Mouse (Mus musculus) CH12.LX (cell line): ENCODE results near the gene Snx30. TPM values are rescaled to one million over a fixed set of nuclear protein-coding genes. Genes with fewer than 3 reads are reported as not detected.

Source experiments
- DNase-seq: peaks from one replicate; pipeline ENCODE4 v3.0.0-alpha.2; 2013; ENCODE audit errors: extremely low read depth
- H3K27ac ChIP-seq: 2 replicates; pipeline ENCODE4 v1.5.1; 2012; ENCODE audit warnings: low read depth, mild to moderate bottlenecking, control low read depth, moderate library complexity; ENCODE audit not compliant: insufficient read depth
- H3K27me3 ChIP-seq: replicated peaks from 2 replicates; pipeline ENCODE3; 2012; ENCODE audit warnings: inconsistent platforms
- H3K36me3 ChIP-seq, 2 experiments: replicated peaks in 1 of 2; 2 replicates each; pipeline versions ENCODE3 to v1.6.1; 2012; ENCODE audit warnings: inconsistent platforms in 1 of 2, low read length in 1 of 2, mild to moderate bottlenecking in 1 of 2, mixed read lengths in 1 of 2, moderate library complexity in 1 of 2; ENCODE audit not compliant: control insufficient read depth in 1 of 2, insufficient read depth in 1 of 2
- H3K4me1 ChIP-seq, 2 experiments: 2 replicates each; pipeline ENCODE4 v1.6.1; 2012; ENCODE audit warnings: inconsistent platforms in 1 of 2, moderate library complexity in 1 of 2; ENCODE audit not compliant: insufficient read depth in 2 of 2, control insufficient read depth in 1 of 2
- H3K4me2 ChIP-seq: 2 replicates; pipeline ENCODE4 v1.6.1; 2012; ENCODE audit warnings: low read depth, mild to moderate bottlenecking, control low read depth; ENCODE audit not compliant: poor library complexity, insufficient read depth, severe bottlenecking
- H3K4me3 ChIP-seq, 3 experiments: fragments of 150-350 bp in 1 of 3; sonication (generic) in 1 of 3; replicated peaks in 1 of 3; 2 replicates each; pipeline versions ENCODE3 to v1.5.1; 2011 to 2012; ENCODE audit warnings: low read depth in 2 of 3, low read length in 2 of 3, mild to moderate bottlenecking in 2 of 3, moderate library complexity in 2 of 3, control low read depth in 1 of 3, improper control_type of control experiment in 1 of 3, inconsistent platforms in 1 of 3, mixed read lengths in 1 of 3; ENCODE audit not compliant: poor library complexity in 1 of 3
- H3K79me2 ChIP-seq: replicated peaks from 2 replicates; pipeline ENCODE4 v1.6.1; 2012; ENCODE audit warnings: mild to moderate bottlenecking, moderate library complexity; ENCODE audit not compliant: control insufficient read depth, poor library complexity, insufficient read depth, severe bottlenecking; ENCODE audit errors: extremely low read depth
- H3K9ac ChIP-seq: 2 replicates; pipeline ENCODE4 v1.6.1; 2012; ENCODE audit warnings: low read depth, mild to moderate bottlenecking, control low read depth, moderate library complexity; ENCODE audit not compliant: insufficient read depth
- H3K9me3 ChIP-seq: replicated peaks from 2 replicates; pipeline ENCODE3; 2012; ENCODE audit warnings: low read length, inconsistent platforms, mixed read lengths
- CHD1 ChIP-seq: IDR thresholded peaks from 2 replicates; pipeline ENCODE4 v1.6.1; 2012; ENCODE audit warnings: low read depth, low read length, improper control_type of control experiment, inconsistent platforms
- CHD2 ChIP-seq: IDR thresholded peaks from 2 replicates; pipeline ENCODE4 v1.6.1; 2011; ENCODE audit warnings: low read length, improper control_type of control experiment
- CTCF ChIP-seq, 2 experiments: IDR thresholded peaks in 1 of 2; conservative IDR thresholded peaks in 1 of 2; 2 replicates each; pipeline ENCODE4 v1.5.1; 2011 to 2012; ENCODE audit warnings: low read depth in 2 of 2, low read length in 2 of 2, improper control_type of control experiment in 1 of 2, inconsistent platforms in 1 of 2, mild to moderate bottlenecking in 1 of 2, moderate library complexity in 1 of 2
- E2F4 ChIP-seq: IDR thresholded peaks from 2 replicates; pipeline ENCODE4 v1.6.1; 2011; ENCODE audit warnings: low read depth, low read length, improper control_type of control experiment; ENCODE audit not compliant: insufficient replicate concordance
- ELF1 ChIP-seq: IDR thresholded peaks from 2 replicates; pipeline ENCODE4 v1.6.1; 2014; ENCODE audit warnings: low read depth, mild to moderate bottlenecking, inconsistent platforms, low read length, improper control_type of control experiment
- EP300 ChIP-seq: IDR thresholded peaks from 2 replicates; pipeline ENCODE4 v1.6.1; 2011; ENCODE audit warnings: low read length, improper control_type of control experiment
- ETS1 ChIP-seq: conservative IDR thresholded peaks from 2 replicates; pipeline ENCODE4 v1.6.1; 2012; ENCODE audit warnings: low read depth, mild to moderate bottlenecking, inconsistent platforms, low read length, improper control_type of control experiment, moderate library complexity
- GABPA ChIP-seq: IDR thresholded peaks from 2 replicates; pipeline ENCODE4 v1.6.1; 2012; ENCODE audit warnings: low read depth, low read length, improper control_type of control experiment, inconsistent platforms; ENCODE audit not compliant: insufficient replicate concordance
- HCFC1 ChIP-seq: IDR thresholded peaks from 2 replicates; pipeline ENCODE4 v1.6.1; 2012; ENCODE audit warnings: low read depth, mild to moderate bottlenecking, inconsistent platforms, low read length, improper control_type of control experiment
- IRF4 ChIP-seq: IDR thresholded peaks from 2 replicates; pipeline ENCODE4 v1.6.1; 2014; ENCODE audit warnings: low read depth, mild to moderate bottlenecking, inconsistent platforms, low read length, improper control_type of control experiment
- JUN ChIP-seq: IDR thresholded peaks from 2 replicates; pipeline ENCODE4 v1.6.1; 2011; ENCODE audit warnings: low read depth, mild to moderate bottlenecking, low read length, improper control_type of control experiment, moderate library complexity; ENCODE audit not compliant: insufficient read depth
- KAT2A ChIP-seq: IDR thresholded peaks from 2 replicates; pipeline ENCODE4 v1.6.1; 2012; ENCODE audit warnings: low read length, improper control_type of control experiment, inconsistent platforms; ENCODE audit not compliant: insufficient replicate concordance
- MAFK ChIP-seq: IDR thresholded peaks from 2 replicates; pipeline ENCODE4 v1.6.1; 2011; ENCODE audit warnings: low read length, improper control_type of control experiment; ENCODE audit not compliant: insufficient replicate concordance
- MAX ChIP-seq: IDR thresholded peaks from 2 replicates; pipeline ENCODE4 v1.6.1; 2011; ENCODE audit warnings: low read length, improper control_type of control experiment
- MEF2A ChIP-seq: IDR thresholded peaks from 2 replicates; pipeline ENCODE4 v1.6.1; 2014; ENCODE audit warnings: low read depth, mild to moderate bottlenecking, inconsistent platforms, low read length, improper control_type of control experiment, borderline replicate concordance
- MYC ChIP-seq: IDR thresholded peaks from 2 replicates; pipeline ENCODE4 v1.6.1; 2011; ENCODE audit warnings: low read depth, mild to moderate bottlenecking, improper control_type of control experiment, low read length
- PAX5 ChIP-seq: IDR thresholded peaks from 2 replicates; pipeline ENCODE4 v1.6.1; 2012; ENCODE audit warnings: low read length, inconsistent platforms, mixed read lengths
- POLR2AphosphoS2 ChIP-seq: IDR thresholded peaks from 2 replicates; pipeline ENCODE4 v1.6.1; 2011; ENCODE audit warnings: low read depth, low read length, improper control_type of control experiment
- RCOR1 ChIP-seq: conservative IDR thresholded peaks from 2 replicates; pipeline ENCODE4 v1.6.1; 2012; ENCODE audit warnings: low read depth, mild to moderate bottlenecking, inconsistent platforms, low read length, improper control_type of control experiment
- SIN3A ChIP-seq: IDR thresholded peaks from 2 replicates; pipeline ENCODE4 v1.6.1; 2012; ENCODE audit warnings: low read length, improper control_type of control experiment, inconsistent platforms
- TCF12 ChIP-seq: IDR thresholded peaks from 2 replicates; pipeline ENCODE4 v1.6.1; 2014; ENCODE audit warnings: low read depth, mild to moderate bottlenecking, inconsistent platforms, low read length, improper control_type of control experiment
- UBTF ChIP-seq: IDR thresholded peaks from 2 replicates; pipeline ENCODE4 v1.6.1; 2012; ENCODE audit warnings: low read depth, mild to moderate bottlenecking, inconsistent platforms, low read length, improper control_type of control experiment, moderate library complexity
- USF1 ChIP-seq: IDR thresholded peaks from 2 replicates; pipeline ENCODE4 v1.6.1; 2014; ENCODE audit warnings: low read depth, mild to moderate bottlenecking, inconsistent platforms, low read length, improper control_type of control experiment
- ZC3H11A ChIP-seq: IDR thresholded peaks from 2 replicates; pipeline ENCODE4 v1.6.1; 2012; ENCODE audit warnings: low read depth, mild to moderate bottlenecking, inconsistent platforms, low read length, improper control_type of control experiment
- ZKSCAN1 ChIP-seq: IDR thresholded peaks from 2 replicates; pipeline ENCODE4 v1.6.1; 2012; ENCODE audit warnings: low read depth, inconsistent platforms, low read length, improper control_type of control experiment, borderline replicate concordance
- ZMIZ1 ChIP-seq: IDR thresholded peaks from 2 replicates; pipeline ENCODE4 v1.6.1; 2012; ENCODE audit warnings: low read depth, mild to moderate bottlenecking, inconsistent platforms, low read length, improper control_type of control experiment
- ZNF384 ChIP-seq: IDR thresholded peaks from 2 replicates; pipeline ENCODE4 v1.6.1; 2012; ENCODE audit warnings: low read depth, low read length, improper control_type of control experiment, inconsistent platforms
- dilution Hi-C: fragments of 300-500 bp; cut with MboI; formaldehyde crosslinking; loops from 2 replicates; pipeline ENCODE4 v1.14.3; 2020; ENCODE audit warnings: low sequenced_read_pairs; ENCODE audit not compliant: extremely low pct_unique_long_range_greater_than_20kb, extremely low pct_ligation_motif_present
- in situ Hi-C: fragments of 300-500 bp; cut with MboI; formaldehyde crosslinking; loops from 3 replicates; pipeline ENCODE4 v1.14.3; 2019; ENCODE audit warnings: low sequenced_read_pairs, low pct_ligation_motif_present, low pct_unique_long_range_greater_than_20kb, mixed read lengths
- polyA plus RNA-seq: library from polyadenylated mRNA; unstranded; fragments of >175 nt; gene quantifications from 2 replicates; pipeline ENCODE4 v1.2.1, GENCODE M21; 2012; ENCODE audit warnings: low read depth; ENCODE audit not compliant: insufficient read length
- total RNA-seq, 2 experiments: library from RNA; depleted of rRNA; stranded (reverse); fragments of 300-350 nt in 1 of 2; fragments of >200 nt in 1 of 2; gene quantifications; 2 replicates each; pipeline ENCODE4 v1.2.3; 2012 to 2014

Gene Snx30
- total and polyA plus RNA-seq, 3 experiments = 7.9 to 16.9 (median 8.4) TPM

- no peak overlapping the region for H3K27ac ChIP-seq
- no peak for TF ChIP-seq USF1
- no peak for TF ChIP-seq MAFK
- no peak for TF ChIP-seq CTCF (conservative IDR thresholded peaks at IDR 0.05 in 1 of 2, IDR thresholded peaks at IDR 0.05 in 1 of 2; ENCODE audit: low read depth in 2 of 2, low read length in 2 of 2)
- TF ChIP-seq TCF12 = no peak
- TF ChIP-seq RCOR1 = no peak
- no peak for TF ChIP-seq POLR2AphosphoS2
- no peak for TF ChIP-seq SIN3A
- no peak for TF ChIP-seq ETS1
- TF ChIP-seq ELF1 = no peak
- TF ChIP-seq KAT2A = no peak
- TF ChIP-seq PAX5 = no peak
- TF ChIP-seq ZNF384 = no peak
- TF ChIP-seq CHD2 = no peak
- TF ChIP-seq MAX = no peak
- TF ChIP-seq IRF4 = no peak
- no peak for TF ChIP-seq HCFC1
- no peak for TF ChIP-seq EP300
- no peak for TF ChIP-seq MEF2A
- no peak overlapping the region for H3K9ac ChIP-seq
- no peak overlapping the region for H3K4me3 ChIP-seq
- no peak overlapping the region for H3K4me2 ChIP-seq
- dilution Hi-C loops = no loop called here
- H3K4me1 ChIP-seq = peaks cover 2 to 17% of the 10 kb centered on the region in 2 experiments; a peak in 3 of 4 replicates
- H3K9me3 ChIP-seq = no peaks in the 10 kb centered on the region
- in situ Hi-C loops = no loop called here
- DNase-seq = no peak
- H3K79me2 ChIP-seq = no peaks in the 10 kb centered on the region
- no peaks in the 10 kb centered on the region for H3K27me3 ChIP-seq
- H3K36me3 ChIP-seq = peaks cover 36 to 91% of the 10 kb centered on the region in 2 experiments
These were observed 86.2 kb downstream of the Snx30 start for GRCm38 (mm10) chr4:59891723-59892416.

GRCm38 (mm10) chr4:59892731-59893130 is 87.1 kb downstream of the Snx30 start:
- no peak overlapping the region for H3K27ac ChIP-seq
- H3K9ac ChIP-seq = no peak overlapping the region
- no peaks in the 10 kb centered on the region for H3K9me3 ChIP-seq
- peaks cover 40 to 94% of the 10 kb centered on the region in 2 experiments for H3K36me3 ChIP-seq
- TF ChIP-seq JUN = no peak
- no peak for TF ChIP-seq MYC
- TF ChIP-seq POLR2AphosphoS2 = no peak
- TF ChIP-seq ZKSCAN1 = no peak
- no peak for TF ChIP-seq GABPA
- no peak for TF ChIP-seq TCF12
- no peak for TF ChIP-seq USF1
- no peak for TF ChIP-seq KAT2A
- TF ChIP-seq CTCF (conservative IDR thresholded peaks at IDR 0.05 in 1 of 2, IDR thresholded peaks at IDR 0.05 in 1 of 2; ENCODE audit: low read depth in 2 of 2, low read length in 2 of 2) = no peak
- no peak for TF ChIP-seq MAFK
- TF ChIP-seq UBTF = no peak
- TF ChIP-seq ZMIZ1 = no peak
- TF ChIP-seq ZC3H11A = no peak
- no peak for TF ChIP-seq E2F4
- TF ChIP-seq SIN3A = no peak
- no peak for TF ChIP-seq MAX
- TF ChIP-seq CHD1 = no peak
- TF ChIP-seq RCOR1 = no peak
- no peak for TF ChIP-seq MEF2A
- DNase-seq = no peak
- in situ Hi-C loops = no loop called here
- no peaks in the 10 kb centered on the region for H3K79me2 ChIP-seq
- H3K4me3 ChIP-seq = no peak overlapping the region
- no peak overlapping the region for H3K4me2 ChIP-seq
- dilution Hi-C loops = no loop called here
- no peaks in the 10 kb centered on the region for H3K27me3 ChIP-seq
- H3K4me1 ChIP-seq = peaks cover 2 to 17% of the 10 kb centered on the region in 2 experiments; a peak in 3 of 4 replicates
